Mouse (Mus musculus) myocyte (in vitro differentiated cells): ENCODE data around the gene Tjp3. TPM values are rescaled to one million over a fixed set of nuclear protein-coding genes. Genes with fewer than 3 reads are reported as not detected.

ENCODE experiments used
- H3K27me3 ChIP-seq: one replicate; pipeline ENCODE4 v1.6.1; 2011; ENCODE audit not compliant: control insufficient read depth, insufficient read depth, insufficient read length
- H3K36me3 ChIP-seq: one replicate; pipeline ENCODE4 v1.6.1; 2011; ENCODE audit not compliant: control insufficient read depth, insufficient read depth
- H3K4me2 ChIP-seq: one replicate; pipeline ENCODE4 v1.6.1; 2011; ENCODE audit warnings: low read depth, control low read depth
- H3K4me3 ChIP-seq: one replicate; pipeline ENCODE4 v1.5.1; 2011; ENCODE audit warnings: mild to moderate bottlenecking, control low read depth, moderate library complexity
- H3K79me2 ChIP-seq: one replicate; pipeline ENCODE4 v1.6.1; 2011; ENCODE audit not compliant: control insufficient read depth, insufficient read depth
- H3ac ChIP-seq: one replicate; pipeline ENCODE4 v1.6.1; 2011; ENCODE audit not compliant: control insufficient read depth, insufficient read length
- CEBPB ChIP-seq: IDR thresholded peaks from 2 replicates; pipeline ENCODE4 v1.6.1; 2011; ENCODE audit warnings: mild to moderate bottlenecking, moderate library complexity; ENCODE audit not compliant: poor library complexity, insufficient read depth, severe bottlenecking
- E2F4 ChIP-seq: IDR thresholded peaks from one replicate; pipeline ENCODE4 v1.6.1; 2011; ENCODE audit warnings: mild to moderate bottlenecking, control low read depth, moderate library complexity; ENCODE audit not compliant: insufficient read depth
- MAX ChIP-seq: IDR thresholded peaks from one replicate; pipeline ENCODE4 v1.6.1; 2011; ENCODE audit warnings: low read depth, mild to moderate bottlenecking, control low read depth
- MYOD1 ChIP-seq, 3 experiments: IDR thresholded peaks; one replicate each; pipeline ENCODE4 v1.6.1; 2011; ENCODE audit warnings: control low read depth in 2 of 3, low read depth in 2 of 3, mild to moderate bottlenecking in 2 of 3, moderate library complexity in 1 of 3; ENCODE audit not compliant: insufficient read length in 2 of 3, control insufficient read depth in 1 of 3
- MYOG ChIP-seq, 3 experiments: IDR thresholded peaks; one replicate each; pipeline ENCODE4 v1.6.1; 2011; ENCODE audit warnings: control low read depth in 2 of 3, low read depth in 2 of 3, mild to moderate bottlenecking in 2 of 3; ENCODE audit not compliant: insufficient read length in 2 of 3, control insufficient read depth in 1 of 3, insufficient read depth in 1 of 3
- POLR2A ChIP-seq: IDR thresholded peaks from one replicate; pipeline ENCODE4 v1.6.1; 2011; ENCODE audit warnings: low read depth, mild to moderate bottlenecking, control low read depth, moderate library complexity; ENCODE audit not compliant: insufficient read length
- POLR2AphosphoS2 ChIP-seq: IDR thresholded peaks from one replicate; pipeline ENCODE4 v1.6.1; 2011; ENCODE audit warnings: low read depth, control low read depth; ENCODE audit not compliant: insufficient read length
- REST ChIP-seq: IDR thresholded peaks from one replicate; pipeline ENCODE4 v1.6.1; 2011; ENCODE audit warnings: mild to moderate bottlenecking, control low read depth, moderate library complexity; ENCODE audit not compliant: insufficient read depth, insufficient read length
- SRF ChIP-seq: IDR thresholded peaks from one replicate; pipeline ENCODE4 v1.6.1; 2011; ENCODE audit warnings: low read depth; ENCODE audit not compliant: control insufficient read depth, insufficient read length
- TCF12 ChIP-seq: IDR thresholded peaks from one replicate; pipeline ENCODE4 v1.6.1; 2011; ENCODE audit warnings: mild to moderate bottlenecking, control low read depth; ENCODE audit not compliant: poor library complexity, insufficient read depth, severe bottlenecking
- TCF3 ChIP-seq: IDR thresholded peaks from one replicate; pipeline ENCODE4 v1.6.1; 2011; ENCODE audit warnings: low read depth, control low read depth; ENCODE audit not compliant: insufficient read length
- USF1 ChIP-seq: IDR thresholded peaks from one replicate; pipeline ENCODE4 v1.6.1; 2011; ENCODE audit warnings: low read depth, mild to moderate bottlenecking, control low read depth, moderate library complexity
- polyA plus RNA-seq: library from polyadenylated mRNA; unstranded; fragments of >200 nt; fragmentation: generic; extraction: Trizol; gene quantifications from one replicate; pipeline ENCODE4 v1.2.1, GENCODE M21; 2012; ENCODE audit warnings: missing spikeins

Tjp3 gene
- polyA plus RNA-seq, 1 experiment, result 0.17 TPM

- Histone ChIP-seq H3K36me3 (no peaks in the 10 kb centered on the region), H3K27me3 (peaks cover 29% of the 10 kb centered on the region), H3K79me2 (no peaks in the 10 kb centered on the region), H3K4me3 (peak overlapping the region; percentile 9), H3K4me2 (peak overlapping the region; percentile 82), H3ac (no peak overlapping the region)
- no peak for TF ChIP-seq POLR2A
- peak in 1 of 3 experiments; percentile 58 for TF ChIP-seq MYOD1 (IDR thresholded peaks at IDR 0.05; ENCODE audit: control insufficient read depth in 1 of 3, insufficient read length in 2 of 3, low read depth in 2 of 3)
- TF ChIP-seq MYOG (IDR thresholded peaks at IDR 0.05; ENCODE audit: control insufficient read depth in 1 of 3, insufficient read depth in 1 of 3, insufficient read length in 2 of 3, low read depth in 2 of 3), result peak in 1 of 3 experiments; percentile 53
These were observed 5.5 kb downstream of the Tjp3 start for GRCm38 (mm10) chr10:81285694-81286450.

GRCm38 (mm10) chr10:81284719-81285118 is 6.7 kb downstream of the Tjp3 start:
- TF ChIP-seq MYOG (IDR thresholded peaks at IDR 0.05; ENCODE audit: control insufficient read depth in 1 of 3, insufficient read depth in 1 of 3, insufficient read length in 2 of 3, low read depth in 2 of 3), result no peak
- no peak for TF ChIP-seq TCF3
- peaks cover 36% of the 10 kb centered on the region for H3K27me3 ChIP-seq

DNA sequence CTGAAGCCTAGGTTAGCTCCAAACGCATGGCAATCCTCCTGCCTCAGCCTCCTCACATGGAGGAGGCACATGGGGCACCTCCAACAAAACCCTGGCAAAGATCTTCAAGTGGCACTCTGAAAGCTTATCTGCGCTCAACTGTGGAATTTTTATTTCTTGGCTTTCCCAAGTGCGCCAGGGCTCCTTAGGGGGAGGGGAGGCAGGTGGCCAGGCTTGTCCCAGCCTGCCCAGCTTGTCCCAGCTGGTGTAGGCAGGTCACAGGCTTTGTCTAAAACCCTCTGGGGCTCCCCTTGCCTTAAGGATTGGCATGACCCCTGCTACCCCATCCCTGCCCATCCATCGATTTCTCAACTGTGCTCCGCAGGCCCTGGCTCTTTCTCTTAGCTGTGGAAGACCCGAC is 7.2 kb downstream of the Tjp3 start:
- no peaks in the 10 kb centered on the region for H3K79me2 ChIP-seq
- no peak for TF ChIP-seq MYOG (IDR thresholded peaks at IDR 0.05; ENCODE audit: control insufficient read depth in 1 of 3, insufficient read depth in 1 of 3, insufficient read length in 2 of 3, low read depth in 2 of 3)
- no peak for TF ChIP-seq E2F4
- no peak for TF ChIP-seq MYOD1 (IDR thresholded peaks at IDR 0.05; ENCODE audit: control insufficient read depth in 1 of 3, insufficient read length in 2 of 3, low read depth in 2 of 3)
- no peak for TF ChIP-seq MAX
- no peak overlapping the region for H3K4me3 ChIP-seq
- no peak overlapping the region for H3ac ChIP-seq
- no peaks in the 10 kb centered on the region for H3K36me3 ChIP-seq
- no peak overlapping the region for H3K4me2 ChIP-seq
- peaks cover 38% of the 10 kb centered on the region for H3K27me3 ChIP-seq

More at GRCm38 (mm10) chr10:81284719-81285118, 6.7 kb downstream of the Tjp3 start:
- no peaks in the 10 kb centered on the region for H3K36me3 ChIP-seq
- H3K4me3 ChIP-seq, result no peak overlapping the region
- no peak overlapping the region for H3K4me2 ChIP-seq
- H3ac ChIP-seq, result no peak overlapping the region
- H3K79me2 ChIP-seq, result no peaks in the 10 kb centered on the region

- Histone ChIP-seq H3K36me3 (no peaks in the 10 kb centered on the region), H3ac (no peak overlapping the region), H3K4me3 (no peak overlapping the region), H3K79me2 (no peaks in the 10 kb centered on the region), H3K4me2 (no peak overlapping the region), H3K27me3 (peaks cover 28% of the 10 kb centered on the region)
- TF ChIP-seq TCF3, result no peak
- TF ChIP-seq POLR2AphosphoS2, result no peak
- TF ChIP-seq USF1, result no peak
- TF ChIP-seq MYOG (IDR thresholded peaks at IDR 0.05; ENCODE audit: control insufficient read depth in 1 of 3, insufficient read depth in 1 of 3, insufficient read length in 2 of 3, low read depth in 2 of 3), result no peak
- no peak for TF ChIP-seq MAX
- no peak for TF ChIP-seq POLR2A
- no peak for TF ChIP-seq CEBPB
- TF ChIP-seq REST, result no peak
- no peak for TF ChIP-seq MYOD1 (IDR thresholded peaks at IDR 0.05; ENCODE audit: control insufficient read depth in 1 of 3, insufficient read length in 2 of 3, low read depth in 2 of 3)
- TF ChIP-seq TCF12, result no peak
- TF ChIP-seq E2F4, result no peak
- TF ChIP-seq SRF, result no peak
These were observed 11.9 kb downstream of the Tjp3 start for GRCm38 (mm10) chr10:81279496-81279895.

DNA sequence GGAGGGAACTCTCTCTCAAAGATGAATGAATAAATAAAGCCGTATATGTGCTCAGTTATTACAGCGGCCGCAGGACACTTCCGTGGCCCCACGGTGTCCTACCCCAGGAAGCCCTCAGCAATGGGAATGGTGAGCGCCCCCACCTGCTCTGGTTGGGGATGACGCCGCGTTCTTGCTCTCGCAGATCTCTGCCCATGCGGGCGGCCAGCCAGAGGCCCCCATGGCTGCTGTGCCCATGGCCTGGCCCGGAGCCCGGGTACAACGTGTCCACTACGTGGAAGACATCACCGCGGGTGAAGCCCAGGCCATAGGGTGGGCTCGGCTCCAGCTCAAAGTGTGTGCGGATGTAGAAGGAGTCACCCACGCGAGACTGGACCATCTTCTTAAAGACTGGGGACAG is 13.7 kb downstream of the Tjp3 start:
- TF ChIP-seq MYOG (IDR thresholded peaks at IDR 0.05; ENCODE audit: control insufficient read depth in 1 of 3, insufficient read depth in 1 of 3, insufficient read length in 2 of 3, low read depth in 2 of 3) (no peak), TCF3 (no peak), E2F4 (no peak), SRF (no peak), MYOD1 (IDR thresholded peaks at IDR 0.05; ENCODE audit: control insufficient read depth in 1 of 3, insufficient read length in 2 of 3, low read depth in 2 of 3) (no peak), CEBPB (no peak), POLR2A (no peak), MAX (no peak), POLR2AphosphoS2 (no peak), TCF12 (no peak), USF1 (no peak), REST (no peak)
- H3K27me3 ChIP-seq, result peaks cover 10% of the 10 kb centered on the region
- H3K36me3 ChIP-seq, result no peaks in the 10 kb centered on the region
- no peak overlapping the region for H3K4me2 ChIP-seq
- H3K79me2 ChIP-seq, result no peaks in the 10 kb centered on the region
- H3ac ChIP-seq, result no peak overlapping the region
- H3K4me3 ChIP-seq, result no peak overlapping the region
